Mouse (Mus musculus) Muller cell, postnatal 12 days (primary cell): ENCODE measurements around the gene Zfp827.
"Not testable (repeated sequence)": the region's sequence is repeated elsewhere in the genome, so short reads cannot be mapped to it uniquely, and the experiment has no call there.

ENCODE experiments used
- DNase-seq: peaks from one replicate; pipeline ENCODE4 v3.0.0-alpha.2; 2015; ENCODE audit errors: inconsistent ontology term

The Zfp827 gene

GRCm38 (mm10) chr8:79105186-79105585 is 76.9 kb downstream of the Zfp827 start:
- no peak for DNase-seq

- no peak for DNase-seq
These were observed 83.2 kb downstream of the Zfp827 start for GRCm38 (mm10) chr8:79111461-79111860.

DNA sequence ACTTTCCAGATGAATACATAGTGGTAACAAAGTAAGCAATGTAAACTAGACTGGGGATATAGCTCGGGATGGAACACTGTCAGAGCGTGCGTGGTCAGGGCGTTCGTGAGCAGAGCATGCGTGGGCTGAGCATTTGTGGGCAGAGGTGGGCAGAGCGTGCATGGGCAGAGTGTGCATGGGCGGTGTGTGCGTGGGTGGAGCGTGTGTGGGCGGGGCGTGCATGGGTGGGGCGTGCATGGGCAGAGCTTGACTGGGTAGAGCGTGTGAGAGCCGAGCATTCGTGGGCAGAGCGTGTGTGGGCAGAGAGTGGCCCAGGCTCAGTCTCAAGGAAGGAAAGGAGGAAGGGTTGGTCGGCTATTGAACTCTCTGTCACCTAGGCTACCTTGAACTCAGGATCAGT is 84.2 kb downstream of the Zfp827 start:
- DNase-seq, result no peak

DNA sequence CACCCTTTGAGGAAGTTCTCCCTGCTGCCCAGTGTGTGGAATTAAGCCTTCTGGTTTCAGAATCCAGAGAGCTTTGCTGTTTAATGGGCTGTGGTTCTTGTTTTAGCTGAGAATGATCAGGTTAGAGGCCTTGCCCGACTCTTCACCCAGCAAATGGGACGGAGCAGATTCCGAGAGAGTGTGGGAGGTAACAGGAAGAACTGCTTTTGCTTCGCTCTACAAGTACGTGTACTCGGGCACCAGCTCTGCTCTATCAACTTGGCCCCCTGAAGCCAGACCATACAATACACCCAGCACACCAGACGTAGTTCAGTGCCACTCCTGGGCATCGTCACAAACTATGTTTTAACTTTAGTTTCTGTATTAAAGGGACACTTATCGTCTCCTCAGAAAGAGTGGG is 85.3 kb downstream of the Zfp827 start:
- no peak for DNase-seq

DNA sequence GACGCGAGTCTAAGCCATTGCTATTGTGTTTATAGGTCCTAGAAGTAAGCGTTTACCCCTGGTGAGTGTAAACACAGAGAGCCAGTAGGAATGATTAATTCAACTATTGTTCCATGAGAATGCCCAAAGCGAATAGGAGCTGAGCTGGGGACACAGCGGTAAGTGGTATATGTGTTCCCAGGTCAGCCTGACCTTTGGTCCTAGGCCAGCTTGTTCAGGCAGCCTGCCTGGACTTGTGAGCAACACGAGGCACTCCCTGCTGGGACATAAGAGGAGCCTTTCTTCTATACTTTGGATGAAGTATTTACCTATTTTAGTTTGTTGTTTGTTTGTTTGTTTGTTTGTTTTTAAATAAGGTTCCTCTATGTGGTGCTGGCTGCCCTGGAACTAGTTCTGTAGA is 86.3 kb downstream of the Zfp827 start:
- DNase-seq, result no peak

DNA sequence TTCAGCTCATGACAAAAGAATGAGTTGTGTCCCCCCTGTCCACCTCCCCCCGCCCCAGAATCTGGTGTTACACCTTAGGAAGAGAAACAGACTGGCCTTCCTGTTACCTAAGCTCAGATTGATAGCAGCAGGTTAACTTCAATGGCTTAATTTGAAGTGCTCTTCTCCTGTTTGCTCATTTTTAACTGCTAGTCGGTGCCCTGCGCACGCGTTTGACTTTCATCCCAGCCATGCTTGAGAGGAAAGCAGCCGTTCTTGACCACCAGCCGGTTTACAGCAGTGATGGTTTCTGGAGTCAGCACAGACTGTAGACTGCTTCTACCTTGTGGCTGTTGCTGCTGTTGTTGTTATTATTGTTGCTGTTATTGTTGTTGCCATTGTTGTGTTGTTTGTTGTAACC is 88.2 kb downstream of the Zfp827 start:
- no peak for DNase-seq

DNA sequence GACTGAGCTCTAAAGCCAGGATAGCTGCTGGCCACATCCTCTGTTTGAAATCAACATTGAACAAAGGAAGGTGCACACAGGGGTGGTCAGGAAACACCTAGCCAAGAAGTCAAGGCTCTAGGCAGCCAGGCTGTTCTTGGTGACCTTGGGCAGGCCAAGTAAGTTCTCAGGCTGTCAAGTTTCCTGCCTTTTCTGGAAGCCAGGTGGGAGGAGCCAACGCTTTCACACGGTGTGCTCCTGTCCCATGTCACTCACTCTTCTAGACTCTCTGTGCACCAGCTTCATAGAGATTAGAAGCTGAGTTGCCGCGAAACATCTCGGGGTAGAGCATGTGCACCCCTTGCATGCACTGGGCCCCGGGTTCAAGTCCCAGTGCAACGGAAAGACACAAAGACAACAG is 89.5 kb downstream of the Zfp827 start:
- no peak for DNase-seq

DNA sequence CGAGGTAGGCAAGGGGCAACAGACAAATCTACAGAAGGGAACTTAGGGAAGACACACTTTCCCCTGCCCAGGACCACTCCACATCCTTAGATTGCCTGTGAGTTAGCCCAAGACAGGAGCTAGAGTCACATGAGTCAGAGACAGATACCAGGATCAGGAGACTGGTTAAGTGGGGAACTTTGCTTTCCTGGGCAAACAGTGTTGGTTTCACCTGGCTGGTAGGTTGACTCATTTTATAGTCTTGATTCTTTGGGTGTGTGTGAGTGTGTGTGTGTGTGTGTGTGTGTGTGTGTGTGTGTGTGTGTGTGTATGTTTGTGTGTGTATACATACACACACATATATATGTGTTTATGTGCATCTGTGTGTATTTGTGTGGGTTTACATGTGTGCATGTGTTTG is 93.4 kb downstream of the Zfp827 start:
- DNase-seq, result no peak

DNA sequence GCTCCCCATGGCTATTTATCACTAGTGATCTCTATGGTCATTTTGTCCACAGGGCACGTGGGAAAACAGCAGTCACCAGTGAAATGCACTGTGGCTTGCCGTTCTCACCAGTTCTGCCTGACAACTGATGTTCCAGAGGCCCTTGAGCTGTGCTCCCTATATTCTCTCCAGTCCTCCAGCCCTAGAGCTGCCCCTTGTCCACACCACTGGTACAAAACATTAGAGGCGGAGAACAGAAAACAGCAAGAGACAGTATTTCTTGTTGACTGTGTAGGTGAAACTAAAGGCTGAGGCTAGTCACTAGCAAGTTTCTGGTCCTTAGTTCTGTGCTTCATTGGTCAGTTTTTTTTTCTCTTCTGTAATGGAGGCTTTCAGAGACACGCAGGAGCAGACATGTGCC is 96.0 kb downstream of the Zfp827 start:
- no peak for DNase-seq

GRCm38 (mm10) chr8:79127211-79127816 is 99.1 kb downstream of the Zfp827 start:
- no peak for DNase-seq

- not testable (repeated sequence) for DNase-seq
These were observed 100.3 kb downstream of the Zfp827 start for GRCm38 (mm10) chr8:79128534-79128933.

DNA sequence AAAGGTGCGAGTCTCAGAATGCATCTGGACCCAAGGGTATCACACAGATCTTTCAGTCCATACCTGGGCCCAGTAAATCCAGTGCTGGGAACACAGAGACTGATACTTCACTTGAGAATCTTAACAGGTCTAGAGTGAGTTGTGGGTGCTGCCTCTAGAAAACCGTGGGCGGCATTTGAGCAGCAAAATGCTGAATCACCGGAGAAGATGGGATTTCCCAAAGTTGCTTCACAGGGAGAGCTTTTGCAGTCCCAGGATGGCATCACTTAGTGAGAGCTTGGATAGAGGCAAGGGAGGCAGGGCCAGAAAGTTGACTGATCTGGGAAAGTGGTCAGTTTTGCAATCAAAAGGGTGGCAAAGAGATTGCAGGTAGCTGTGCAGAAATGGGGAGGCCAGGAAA is 111.4 kb downstream of the Zfp827 start:
- DNase-seq, result no peak

DNA sequence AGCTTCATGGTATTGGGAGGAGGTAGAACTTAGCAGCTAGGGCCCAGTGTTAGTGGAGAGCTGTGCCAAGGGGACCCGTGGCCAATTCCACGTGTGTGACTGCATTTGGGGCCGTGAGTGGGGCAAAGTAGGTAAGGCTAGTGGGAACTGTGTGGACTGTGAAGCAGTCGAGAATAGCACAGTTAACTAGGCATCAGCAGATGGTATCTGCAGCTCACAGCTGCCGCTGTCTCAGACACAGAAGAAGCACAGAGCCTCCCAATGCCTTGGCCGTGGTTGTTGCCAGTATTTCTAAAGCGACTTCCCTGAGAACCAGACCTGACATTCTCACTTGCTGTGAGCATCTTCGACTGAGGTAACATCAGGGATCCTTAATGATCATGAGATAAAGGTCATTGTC is 112.7 kb downstream of the Zfp827 start:
- no peak for DNase-seq

DNA sequence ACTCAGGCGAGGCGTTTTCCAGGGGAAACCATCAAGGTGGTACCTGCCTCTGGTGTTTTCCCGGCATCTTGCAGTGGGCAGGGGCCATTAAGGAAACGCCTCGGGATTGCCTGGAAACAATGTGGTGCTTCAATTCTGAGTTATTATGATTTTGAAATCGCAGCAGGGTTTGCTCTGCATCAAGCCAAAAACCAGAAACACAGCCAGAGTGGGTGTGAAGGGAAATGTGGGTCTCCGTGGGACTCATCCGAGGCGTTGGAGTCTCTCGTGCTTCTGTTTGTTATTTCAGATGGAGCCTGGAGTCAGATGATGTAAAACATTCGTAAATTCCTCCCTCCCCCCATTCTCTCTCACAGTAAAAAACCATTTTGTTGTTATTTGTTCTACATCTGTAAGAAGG is 113.4 kb downstream of the Zfp827 start:
- DNase-seq, result no peak

DNA sequence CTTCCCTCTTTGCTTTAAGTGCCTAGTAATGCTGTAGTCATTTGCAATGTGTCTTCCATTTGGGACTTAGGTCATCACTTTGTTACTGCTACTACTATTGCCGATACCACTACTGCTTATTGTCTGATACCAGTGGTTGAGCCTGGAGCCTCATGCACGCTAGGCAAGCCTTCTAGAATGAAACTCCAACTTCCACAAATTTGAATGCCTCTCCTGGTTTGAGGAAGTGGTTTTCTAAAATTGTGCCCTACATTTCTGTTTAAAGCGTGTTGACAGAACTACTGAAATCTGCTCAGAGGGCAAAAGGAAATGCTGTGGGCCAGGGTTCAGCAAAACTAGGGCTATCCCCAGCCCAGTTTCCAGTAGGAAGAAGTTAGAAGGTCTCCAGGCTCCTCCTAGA is 115.5 kb downstream of the Zfp827 start:
- no peak for DNase-seq

DNA sequence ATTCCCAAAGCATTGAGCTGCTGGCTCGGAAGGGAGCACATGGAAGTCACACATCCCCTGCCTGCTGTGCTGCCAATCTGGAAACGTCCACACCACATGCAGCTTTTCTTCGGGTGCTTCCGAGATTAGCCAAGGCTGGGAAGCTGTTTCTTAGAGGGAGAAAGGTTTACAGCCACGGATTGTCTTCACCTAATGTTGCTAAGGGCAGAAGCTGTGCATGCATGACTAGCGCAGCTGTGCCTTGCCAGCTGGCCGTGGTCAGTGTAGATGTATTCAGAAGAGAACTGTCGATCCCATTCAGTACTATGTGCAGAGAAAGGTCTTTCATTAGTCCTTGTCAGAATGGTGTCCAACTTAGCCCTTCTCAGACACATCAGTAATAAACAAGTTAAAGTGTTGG is 117.0 kb downstream of the Zfp827 start:
- no peak for DNase-seq

GRCm38 (mm10) chr8:79145626-79146025 is 117.4 kb downstream of the Zfp827 start:
- DNase-seq, result no peak

DNA sequence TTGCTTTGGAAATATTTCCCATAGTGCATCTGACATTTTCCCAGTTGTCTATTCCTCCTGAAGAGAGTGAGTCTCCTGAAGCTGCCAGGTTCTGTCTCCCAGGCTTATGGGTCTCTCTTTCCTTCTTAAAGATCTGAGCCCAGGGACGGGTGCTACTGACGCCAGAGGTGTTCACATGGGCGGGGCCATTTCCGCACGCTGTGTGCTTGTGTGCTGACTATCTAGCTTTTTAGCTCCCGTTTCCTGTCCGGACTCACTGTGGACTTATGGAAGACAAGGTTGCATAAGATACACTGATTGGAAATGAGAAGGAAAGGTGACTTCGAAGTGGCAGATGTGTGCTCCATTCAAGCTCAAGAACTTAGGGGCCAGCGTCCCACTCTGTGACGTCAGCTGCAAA is 120.6 kb downstream of the Zfp827 start:
- no peak for DNase-seq

GRCm38 (mm10) chr8:79149880-79150279 is 121.6 kb downstream of the Zfp827 start:
- no peak for DNase-seq

DNA sequence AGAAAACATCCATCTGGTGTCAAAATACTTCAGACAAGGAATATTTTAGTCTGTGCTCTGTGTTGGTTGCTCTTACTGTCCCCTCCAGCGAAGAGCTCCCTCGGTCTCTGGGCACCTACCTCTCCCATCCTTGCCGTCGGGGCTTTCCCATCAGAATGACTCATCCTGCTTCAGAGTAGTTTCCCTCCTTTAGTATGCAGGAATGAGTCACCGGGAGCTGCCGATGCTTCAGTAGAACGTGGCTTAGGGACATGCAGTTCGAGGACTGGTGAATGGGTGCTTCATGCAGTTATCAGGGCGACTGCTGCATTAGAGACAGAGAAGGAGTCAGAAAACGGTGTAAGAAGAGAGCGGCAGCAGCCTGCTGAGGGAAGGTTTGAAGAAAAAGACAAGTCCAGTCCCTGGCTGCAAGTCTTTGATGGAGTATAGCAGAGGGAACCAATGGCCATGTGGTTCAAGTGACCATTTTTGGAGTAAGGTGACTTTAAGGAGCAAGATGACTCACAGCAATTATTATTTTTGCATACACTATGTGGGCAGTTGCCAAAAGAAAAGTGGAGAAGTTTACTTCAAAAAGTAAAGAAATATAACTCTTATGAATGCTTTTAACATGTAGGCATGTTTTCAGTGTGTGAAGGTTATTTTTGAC is 122.4 kb downstream of the Zfp827 start:
- peak; percentile 69 for DNase-seq

DNA sequence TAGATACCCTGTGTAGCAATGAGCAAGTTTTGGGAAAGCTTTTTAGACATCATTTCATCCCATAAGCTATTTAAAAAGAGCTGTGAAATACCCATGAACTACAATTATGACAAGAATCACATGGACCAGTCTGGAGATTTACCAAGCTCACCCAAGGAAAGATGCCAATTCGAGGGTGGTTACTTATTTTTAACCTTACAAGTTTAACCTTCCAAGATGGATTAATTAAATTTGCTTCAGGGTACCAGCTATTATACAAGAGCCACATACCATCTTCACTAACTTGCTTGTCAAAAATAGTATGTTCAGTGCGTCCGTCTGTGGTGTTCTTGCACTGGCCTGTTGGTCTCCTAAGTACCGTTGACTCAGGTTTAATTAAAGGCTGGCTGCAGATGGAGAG is 123.4 kb downstream of the Zfp827 start:
- DNase-seq, result no peak

DNA sequence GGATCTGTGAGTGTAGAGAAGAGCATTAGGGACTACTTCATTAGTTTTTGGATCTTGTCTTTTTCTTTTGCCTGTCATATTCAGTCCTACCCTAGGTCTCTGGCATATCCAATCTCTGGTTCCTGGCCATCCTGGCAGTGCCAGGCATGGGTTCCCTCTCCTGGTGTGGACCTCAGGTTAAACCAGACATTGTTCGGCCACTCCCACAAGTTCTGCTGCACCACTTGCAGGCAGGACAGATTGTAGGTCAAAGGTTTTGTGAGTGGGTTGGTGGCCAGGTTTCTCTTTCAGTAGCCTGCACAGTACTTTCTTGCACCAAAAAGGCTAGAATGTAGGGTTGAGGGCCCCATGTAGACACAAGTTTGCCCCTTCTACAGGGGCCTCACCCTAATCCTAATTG is 125.0 kb downstream of the Zfp827 start:
- no peak for DNase-seq

GRCm38 (mm10) chr8:79153637-79154036 is 125.4 kb downstream of the Zfp827 start:
- DNase-seq, result no peak

GRCm38 (mm10) chr8:79155556-79156161 is 127.4 kb downstream of the Zfp827 start:
- DNase-seq, result no peak
